Mouse (Mus musculus) brain, embryonic 14.5 days (tissue): Measurements from ENCODE around the gene Rbm47.

Experiments
- CTCF ChIP-seq: fragments of 200-500 bp; IDR thresholded peaks from 2 replicates; pipeline ENCODE4 v1.5.1; 2012; ENCODE audit warnings: inconsistent platforms, mild to moderate bottlenecking, moderate library complexity, borderline replicate concordance; ENCODE audit not compliant: insufficient read depth, insufficient read length; ENCODE audit errors: extremely low read depth
- POLR2A ChIP-seq: fragments of 200-500 bp; IDR thresholded peaks from 2 replicates; pipeline ENCODE4 v1.6.1; 2012; ENCODE audit warnings: mild to moderate bottlenecking, inconsistent platforms, borderline replicate concordance; ENCODE audit not compliant: poor library complexity, insufficient read depth, insufficient read length, severe bottlenecking; ENCODE audit errors: extremely low read depth

- no peak for TF ChIP-seq CTCF
- no peak for TF ChIP-seq POLR2A
Measured at GRCm38 (mm10) chr5:66220620-66221019, 47.7 kb upstream of the Rbm47 start.
